Mouse (Mus musculus) intestine, postnatal 0 days (tissue): Measurements from ENCODE around the gene Gpc3. TPM values are rescaled to one million over a fixed set of nuclear protein-coding genes. Genes with fewer than 3 reads are reported as not detected.

Source experiments
- ATAC-seq: fragments of 200-750 bp; cut with Nextera tagmentation; 2 replicates; pipeline ENCODE4 v1.8.0; 2017; ENCODE audit warnings: mild to moderate bottlenecking, moderate TSS enrichment, moderate library complexity
- H3K27ac ChIP-seq: fragments of 300-500 bp; sonication (generic); 2 replicates; pipeline ENCODE4 v1.5.1; 2014; ENCODE audit warnings: mild to moderate bottlenecking, low read depth, low read length, moderate library complexity
- H3K27me3 ChIP-seq: fragments of 300-500 bp; sonication (generic); replicated peaks from 2 replicates; pipeline ENCODE4 v1.6.1; 2014; ENCODE audit warnings: low read length, mixed read lengths; ENCODE audit not compliant: control insufficient read depth, insufficient read depth
- H3K36me3 ChIP-seq: fragments of 300-500 bp; sonication (generic); 2 replicates; pipeline ENCODE4 v1.6.1; 2014; ENCODE audit warnings: mild to moderate bottlenecking, moderate library complexity; ENCODE audit not compliant: control insufficient read depth, insufficient read depth
- H3K4me1 ChIP-seq: fragments of 300-500 bp; sonication (generic); replicated peaks from 2 replicates; pipeline ENCODE4 v1.6.1; 2014; ENCODE audit warnings: antibody characterized with exemption, low read length, mixed read lengths; ENCODE audit not compliant: control insufficient read depth, insufficient read depth
- H3K4me2 ChIP-seq: fragments of 300-500 bp; sonication (generic); replicated peaks from 2 replicates; pipeline ENCODE4 v1.6.1; 2014; ENCODE audit warnings: low read depth, mild to moderate bottlenecking, moderate library complexity
- H3K4me3 ChIP-seq: fragments of 300-500 bp; sonication (generic); 2 replicates; pipeline ENCODE4 v1.5.1; 2014; ENCODE audit warnings: low read depth, low read length
- H3K9ac ChIP-seq: fragments of 300-500 bp; sonication (generic); 2 replicates; pipeline ENCODE4 v1.6.1; 2014; ENCODE audit warnings: mild to moderate bottlenecking, low read depth, low read length
- H3K9me3 ChIP-seq: fragments of 300-500 bp; sonication (generic); 2 replicates; pipeline ENCODE4 v1.6.1; 2016; ENCODE audit warnings: mixed run types; ENCODE audit not compliant: control insufficient read depth
- CTCF ChIP-seq: sonication (generic); IDR thresholded peaks from 2 replicates; pipeline ENCODE4 v1.5.1; 2016; ENCODE audit warnings: low read depth, mild to moderate bottlenecking, control low read depth, antibody characterized with exemption, moderate library complexity
- WGBS: fragments of 180-500 bp; shearing (Covaris S2); extraction: QIAGEN DNeasy Blood & Tissue Kit; methylation state at CpG from one replicate; pipeline ENCODE4 v1.1.7; 2014; 5-methylcytosine and 5-hydroxymethylcytosine counted together
- polyA plus RNA-seq: library from polyadenylated mRNA; unstranded; fragments of >200 nt; fragmentation: Nextera tagmentation; extraction: Ambion mirVana; gene quantifications from 2 replicates; pipeline ENCODE4 v1.2.1, GENCODE M21; 2015

The Gpc3 gene
- polyA plus RNA-seq, 1 experiment from 2014 or later = 240 TPM

GRCm38 (mm10) chrX:52599246-52599645 is 14.5 kb downstream of the Gpc3 start:
- no peak overlapping the region for H3K4me2 ChIP-seq
- no peak overlapping the region for H3K27ac ChIP-seq
- 32% methylated on average over 1 of the region's 1 CpGs for WGBS
- H3K36me3 ChIP-seq = no peaks in the 10 kb centered on the region
- no peak for TF ChIP-seq CTCF
- H3K9ac ChIP-seq = no peak overlapping the region
- no peaks in the 10 kb centered on the region for H3K4me1 ChIP-seq
- no peak overlapping the region for H3K4me3 ChIP-seq
- no peaks in the 10 kb centered on the region for H3K27me3 ChIP-seq
- no peak for ATAC-seq
- H3K9me3 ChIP-seq = no peaks in the 10 kb centered on the region

DNA sequence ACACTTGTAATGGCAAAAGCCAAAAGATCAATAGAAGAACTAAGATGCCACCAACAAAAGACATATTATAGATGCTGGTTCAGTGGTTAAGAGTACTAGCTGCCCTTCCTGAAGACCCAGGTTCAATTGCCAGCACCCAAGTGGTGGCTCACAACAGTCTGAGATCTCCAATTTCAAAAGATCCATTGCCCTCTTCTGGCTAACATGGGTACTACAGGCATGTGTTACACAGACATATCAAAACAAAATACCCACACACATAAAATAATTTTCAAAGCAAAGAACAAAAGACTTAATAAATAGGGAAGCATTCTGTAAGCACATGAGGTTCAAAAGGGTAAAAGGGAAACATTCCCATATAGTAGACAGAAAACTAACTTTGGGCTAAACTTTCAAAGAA is 26.1 kb downstream of the Gpc3 start:
- no peaks in the 10 kb centered on the region for H3K36me3 ChIP-seq
- peak; percentile 30; the same call in 1 of the 2 replicates for TF ChIP-seq CTCF
- H3K27ac ChIP-seq = no peak overlapping the region
- no peak for ATAC-seq
- H3K4me3 ChIP-seq = no peak overlapping the region
- H3K27me3 ChIP-seq = no peaks in the 10 kb centered on the region
- H3K9me3 ChIP-seq = no peaks in the 10 kb centered on the region
- no peak overlapping the region for H3K4me2 ChIP-seq
- H3K9ac ChIP-seq = no peak overlapping the region
- no peaks in the 10 kb centered on the region for H3K4me1 ChIP-seq

DNA sequence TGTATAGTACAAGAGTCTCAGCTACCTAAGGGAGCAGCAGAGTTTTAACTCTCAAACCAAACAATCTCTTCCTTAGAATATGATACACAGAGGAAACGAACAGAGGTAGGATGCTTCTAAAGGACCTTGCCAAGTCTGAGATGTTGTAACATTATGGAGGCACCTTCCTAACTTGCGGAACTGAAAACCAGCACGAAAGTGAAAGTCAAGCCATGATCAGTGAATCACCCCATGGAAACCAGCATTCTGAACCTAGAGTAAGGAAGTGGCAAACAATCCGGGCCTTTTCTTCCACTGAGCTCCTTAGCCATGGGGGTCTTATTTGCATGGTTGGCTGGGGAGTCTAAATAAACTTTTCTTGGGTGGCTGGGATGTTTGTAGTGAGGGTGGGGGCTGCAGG is 53.8 kb downstream of the Gpc3 start:
- Histone ChIP-seq H3K4me2 (no peak overlapping the region), H3K27ac (no peak overlapping the region), H3K9ac (no peak overlapping the region), H3K4me3 (no peak overlapping the region), H3K36me3 (no peaks in the 10 kb centered on the region), H3K27me3 (no peaks in the 10 kb centered on the region), H3K9me3 (no peaks in the 10 kb centered on the region), H3K4me1 (no peaks in the 10 kb centered on the region)
- TF ChIP-seq CTCF = no peak
- WGBS = 77% methylated on average over 4 of the region's 4 CpGs
- ATAC-seq = no peak

GRCm38 (mm10) chrX:52558526-52558925 is 55.2 kb downstream of the Gpc3 start:
- Histone ChIP-seq H3K4me1 (no peaks in the 10 kb centered on the region), H3K36me3 (no peaks in the 10 kb centered on the region), H3K9me3 (no peaks in the 10 kb centered on the region), H3K4me2 (no peak overlapping the region), H3K9ac (no peak overlapping the region), H3K27me3 (no peaks in the 10 kb centered on the region), H3K27ac (no peak overlapping the region), H3K4me3 (no peak overlapping the region)
- no peak for TF ChIP-seq CTCF
- ATAC-seq = no peak
- 86% methylated on average over 5 of the region's 5 CpGs for WGBS

- ATAC-seq = no peak
- Histone ChIP-seq H3K9ac (no peak overlapping the region), H3K4me1 (no peaks in the 10 kb centered on the region), H3K27me3 (no peaks in the 10 kb centered on the region), H3K27ac (no peak overlapping the region), H3K9me3 (no peaks in the 10 kb centered on the region), H3K36me3 (no peaks in the 10 kb centered on the region), H3K4me3 (no peak overlapping the region), H3K4me2 (no peak overlapping the region)
- no peak for TF ChIP-seq CTCF
- 78% methylated on average over 6 of the region's 6 CpGs for WGBS
Observed at GRCm38 (mm10) chrX:52557489-52557888, 56.3 kb downstream of the Gpc3 start.

DNA sequence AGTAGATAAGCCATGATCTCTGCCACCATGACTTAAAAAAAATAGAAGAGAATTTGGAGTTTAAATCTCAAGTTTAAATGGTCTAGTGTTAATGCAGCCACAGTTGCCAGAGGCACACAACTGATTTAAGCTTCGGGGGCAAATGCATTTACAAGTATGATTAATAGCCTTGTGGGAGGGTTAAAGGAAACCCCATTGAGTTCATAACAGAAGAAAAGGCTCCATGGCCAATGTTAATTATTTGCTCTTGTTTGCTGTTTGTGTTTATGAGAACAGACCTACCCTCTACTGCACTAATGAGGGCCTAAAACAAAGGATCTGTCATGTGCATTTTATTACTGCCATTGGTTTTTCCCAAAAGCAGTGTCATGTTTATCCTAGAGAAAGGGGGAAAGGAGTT is 62.5 kb downstream of the Gpc3 start:
- no peak overlapping the region for H3K4me3 ChIP-seq
- H3K27me3 ChIP-seq = no peaks in the 10 kb centered on the region
- no peak overlapping the region for H3K9ac ChIP-seq
- no peak for TF ChIP-seq CTCF
- H3K9me3 ChIP-seq = no peaks in the 10 kb centered on the region
- no peaks in the 10 kb centered on the region for H3K4me1 ChIP-seq
- H3K36me3 ChIP-seq = no peaks in the 10 kb centered on the region
- ATAC-seq = no peak
- no peak overlapping the region for H3K27ac ChIP-seq
- no peak overlapping the region for H3K4me2 ChIP-seq
- 73% methylated on average over 1 of the region's 1 CpGs for WGBS

DNA sequence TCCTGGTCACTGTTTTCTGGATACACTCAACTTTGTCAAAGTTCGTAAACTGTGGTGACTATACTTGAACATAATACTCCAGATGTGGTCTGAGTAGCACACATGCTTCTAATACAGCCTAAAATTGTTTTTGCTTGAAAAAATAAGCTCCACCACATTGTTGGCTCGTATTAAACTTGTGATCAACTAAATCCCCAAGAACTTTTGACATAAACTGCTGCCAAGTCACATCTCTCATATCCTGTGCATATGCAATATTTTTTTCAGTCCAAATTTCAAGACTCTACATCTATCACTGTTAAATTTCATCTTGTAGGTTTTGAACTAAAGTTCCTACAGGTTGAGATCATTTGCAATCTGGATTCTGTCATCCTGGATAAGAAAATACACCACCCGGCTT is 69.1 kb downstream of the Gpc3 start:
- no peaks in the 10 kb centered on the region for H3K9me3 ChIP-seq
- no peaks in the 10 kb centered on the region for H3K4me1 ChIP-seq
- H3K9ac ChIP-seq = no peak overlapping the region
- H3K4me2 ChIP-seq = no peak overlapping the region
- no peaks in the 10 kb centered on the region for H3K36me3 ChIP-seq
- 61% methylated on average over 3 of the region's 3 CpGs for WGBS
- TF ChIP-seq CTCF = no peak
- no peak overlapping the region for H3K27ac ChIP-seq
- H3K4me3 ChIP-seq = no peak overlapping the region
- ATAC-seq = no peak
- no peaks in the 10 kb centered on the region for H3K27me3 ChIP-seq
